Mouse (Mus musculus) embryonic facial prominence, embryonic 14.5 days (tissue): ENCODE data around the gene Sdcbp2. TPM values are rescaled to one million over a fixed set of nuclear protein-coding genes. Genes with fewer than 3 reads are reported as not detected.

Experiments
- polyA plus RNA-seq: library from polyadenylated mRNA; unstranded; fragments of >200 nt; fragmentation: Nextera tagmentation; extraction: Ambion mirVana; gene quantifications from 2 replicates; pipeline ENCODE4 v1.2.1, GENCODE M21; 2014

Gene Sdcbp2
- polyA plus RNA-seq, 1 experiment from 2014 or later = 1.5 TPM

Other genes with a start within 250 kb of the Sdcbp2 start
- not detected in 2 replicates for gene 4921509C19Rik, start 96.5 kb upstream of the Sdcbp2 start, polyA plus RNA-seq
- 200 and 220 TPM in 2 replicates for gene Nsfl1c, start 78.4 kb upstream of the Sdcbp2 start, polyA plus RNA-seq
- 630 and 649 TPM in 2 replicates for gene Fkbp1a, start 30.1 kb upstream of the Sdcbp2 start, polyA plus RNA-seq
- 1.9 and 2.5 TPM in 2 replicates for gene Snph, start 60.0 kb downstream of the Sdcbp2 start, polyA plus RNA-seq
- not detected in 2 replicates for gene Rad21l, start 95.9 kb downstream of the Sdcbp2 start, polyA plus RNA-seq
- gene Tmem74b, start 129.4 kb downstream of the Sdcbp2 start, polyA plus RNA-seq = 2.5 and 3.1 TPM in 2 replicates
- 38.9 and 48.4 TPM in 2 replicates for gene Psmf1, start 171.6 kb downstream of the Sdcbp2 start, polyA plus RNA-seq